Mouse (Mus musculus): ENCODE data around the gene Rab29.
A peak's percentile ranks its signal among the peaks of the same experiment; 100 is the strongest.

- TF ChIP-seq POLR2A (IDR thresholded peaks at IDR 0.05; ENCODE audit: low read depth, low read length) (no peak), CTCF (conservative IDR thresholded peaks at IDR 0.05; ENCODE audit: insufficient read depth, insufficient read length, low read depth, low read length) (peak; percentile 82)
Observed at GRCm38 (mm10) chr1:131846255-131846654, 20.8 kb upstream of the Rab29 start.
